13 mouse cellular contexts compared by ENCODE assay signal in the genomic region with DNA sequence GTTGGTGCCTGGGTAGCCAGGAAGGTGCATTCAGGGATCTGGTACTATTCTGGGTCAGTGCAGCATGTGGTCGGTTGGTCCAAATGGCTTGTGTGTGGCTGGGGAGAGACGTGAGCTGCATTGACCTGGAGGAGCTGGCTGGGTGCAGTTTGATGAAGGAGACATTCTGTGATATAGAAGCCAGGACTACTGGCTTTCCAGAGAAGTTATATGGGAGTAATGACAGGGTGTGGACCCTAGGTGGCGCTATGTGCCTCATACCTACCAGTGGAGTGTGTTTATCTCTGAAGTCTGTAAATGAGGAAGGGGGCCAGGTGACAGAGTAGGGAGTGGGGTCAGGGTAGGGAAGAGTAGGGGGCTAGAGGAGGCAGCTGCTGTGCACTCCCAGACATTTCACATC. TPM values are rescaled to one million over a fixed set of nuclear protein-coding genes. Genes with fewer than 3 reads are reported as not detected.
A peak's percentile ranks its signal among the peaks of the same experiment; 100 is the strongest.
DNase-seq lines count a peak whose midpoint lies in the region; ATAC-seq and TF ChIP-seq lines count a peak whose summit lies in the region.
"Had no signal": no experiment of that assay in that cellular context is flagged by ENCODE, and none has a peak within 500 bp of the region (broad histone marks: within the 10 kb centered on the region; RNA-seq: fewer than 3 reads in every experiment).

No protein-coding gene starts in this region.

- TF ChIP-seq POLR2A in heart, adult 2 months (IDR thresholded peaks at IDR 0.05; ENCODE audit: insufficient read depth, low read depth, low read length): no peak
- TF ChIP-seq POLR2A in brain, embryonic 14.5 days (IDR thresholded peaks at IDR 0.05; ENCODE audit: borderline replicate concordance, extremely low read depth, insufficient read depth, insufficient read length, poor library complexity, severe bottlenecking): no peak

- WGBS in heart, adult 2 months: 43% methylated on average over 3 of the region's 3 CpGs
- 36% methylated on average over 3 of the region's 3 CpGs for WGBS in midbrain, postnatal 0 days
- WGBS in midbrain, embryonic 14.5 days: 42% methylated on average over 3 of the region's 3 CpGs
- WGBS in forebrain, embryonic 14.5 days: 36% methylated on average over 3 of the region's 3 CpGs

- intact Hi-C loops in heart, adult 2 months (cut with DNase I): no loop called here
- intact Hi-C loops in heart, postnatal 25 days (cut with DNase I): no loop called here

- no peak for ATAC-seq in midbrain, postnatal 0 days (ENCODE audit: low FRiP score)
- no peak for ATAC-seq in midbrain, embryonic 14.5 days (ENCODE audit: low FRiP score, low TSS enrichment)
- ATAC-seq in forebrain, embryonic 14.5 days: no peak

- TF ChIP-seq EP300 in heart, adult 2 months (IDR thresholded peaks at IDR 0.05; ENCODE audit: insufficient read depth, low read depth, low read length): no peak

- peaks cover 8% of the 10 kb centered on the region for H3K27me3 ChIP-seq in heart, adult 2 months (ENCODE audit: control insufficient read depth, insufficient read depth, low read length)
- no peaks in the 10 kb centered on the region for H3K27me3 ChIP-seq in midbrain, postnatal 0 days (ENCODE audit: insufficient read depth, low read length)
- no peaks in the 10 kb centered on the region for H3K27me3 ChIP-seq in midbrain, embryonic 14.5 days (ENCODE audit: control insufficient read depth, insufficient read depth, low read length)
- no peaks in the 10 kb centered on the region for H3K27me3 ChIP-seq in forebrain, embryonic 14.5 days (replicated peaks; ENCODE audit: control insufficient read depth, insufficient read depth, low read length)
- H3K27me3 ChIP-seq: hindbrain, embryonic 15.5 days had no signal

- no peak overlapping the region for H3K4me2 ChIP-seq in midbrain, postnatal 0 days (ENCODE audit: low read depth, low read length, poor library complexity, severe bottlenecking)
- H3K4me2 ChIP-seq in midbrain, embryonic 14.5 days (ENCODE audit: low read length): no peak overlapping the region
- no peak overlapping the region for H3K4me2 ChIP-seq in forebrain, embryonic 14.5 days (ENCODE audit: low read length)
- H3K4me2 ChIP-seq: hindbrain, embryonic 15.5 days; lung, embryonic 15.5 days had no signal

- H3K79me2 ChIP-seq in heart, adult 2 months (replicated peaks; ENCODE audit: control insufficient read depth, insufficient read depth, low read length): no peaks in the 10 kb centered on the region

- no peak overlapping the region for H3K9ac ChIP-seq in heart, adult 2 months (ENCODE audit: low read depth, low read length)
- H3K9ac ChIP-seq in midbrain, postnatal 0 days (replicated peaks; ENCODE audit: low read length, poor library complexity, severe bottlenecking): no peak overlapping the region
- H3K9ac ChIP-seq in midbrain, embryonic 14.5 days (replicated peaks; ENCODE audit: low read length): no peak overlapping the region
- no peak overlapping the region for H3K9ac ChIP-seq in forebrain, embryonic 14.5 days (ENCODE audit: low read length)
- H3K9ac ChIP-seq: hindbrain, embryonic 15.5 days; lung, embryonic 15.5 days had no signal

- no peaks in the 10 kb centered on the region for H3K4me1 ChIP-seq in heart, adult 2 months (ENCODE audit: control insufficient read depth, insufficient read depth, low read length)
- H3K4me1 ChIP-seq in midbrain, postnatal 0 days (ENCODE audit: insufficient read depth, low read length): no peaks in the 10 kb centered on the region
- H3K4me1 ChIP-seq in midbrain, embryonic 14.5 days (ENCODE audit: control insufficient read depth, insufficient read depth, low read length): no peaks in the 10 kb centered on the region
- no peaks in the 10 kb centered on the region for H3K4me1 ChIP-seq in forebrain, embryonic 14.5 days (ENCODE audit: control insufficient read depth, insufficient read depth, low read length)
- H3K4me1 ChIP-seq: hindbrain, embryonic 15.5 days; lung, embryonic 15.5 days had no signal

- H3K4me3 ChIP-seq in heart, adult 2 months: no peak overlapping the region
- H3K4me3 ChIP-seq in midbrain, postnatal 0 days (ENCODE audit: low read depth, low read length): no peak overlapping the region
- no peak overlapping the region for H3K4me3 ChIP-seq in midbrain, embryonic 14.5 days (replicated peaks; ENCODE audit: low read depth, low read length)
- H3K4me3 ChIP-seq in forebrain, embryonic 14.5 days (ENCODE audit: low read depth, low read length): no peak overlapping the region
- H3K4me3 ChIP-seq: hindbrain, embryonic 15.5 days; lung, embryonic 15.5 days had no signal

- no peaks in the 10 kb centered on the region for H3K36me3 ChIP-seq in heart, adult 2 months (ENCODE audit: control insufficient read depth, insufficient read depth, low read length)
- H3K36me3 ChIP-seq in midbrain, postnatal 0 days (ENCODE audit: insufficient read depth, low read length): 0 out of 2 replicates have a peak, but pooled peaks cover 16% of the 10 kb centered on the region
- no peaks in the 10 kb centered on the region for H3K36me3 ChIP-seq in midbrain, embryonic 14.5 days (ENCODE audit: control insufficient read depth, insufficient read depth, low read length)
- no peaks in the 10 kb centered on the region for H3K36me3 ChIP-seq in forebrain, embryonic 14.5 days (ENCODE audit: control insufficient read depth, insufficient read depth, low read length)
- H3K36me3 ChIP-seq: lung, embryonic 15.5 days had no signal

- DNase-seq in heart, adult 2 months: no peak
- DNase-seq in heart, postnatal 25 days (ENCODE audit: low spot score): no peak
- DNase-seq in midbrain, postnatal 0 days (ENCODE audit: low spot score): no peak
- DNase-seq in midbrain, embryonic 14.5 days: no peak
- DNase-seq in brain, embryonic 14.5 days (ENCODE audit: low read depth): no peak
- DNase-seq in forebrain, embryonic 14.5 days (ENCODE audit: low spot score): no peak
- no peak for DNase-seq in yolk sac, embryonic 10.5 days (ENCODE audit: low spot score)
- DNase-seq: adrenal gland, adult 2 months; embryo, embryonic 11 days; gastrocnemius, postnatal 10 days; kidney, postnatal 36 days had no signal

- no peaks in the 10 kb centered on the region for H3K9me3 ChIP-seq in midbrain, postnatal 0 days (ENCODE audit: low read length)
- no peaks in the 10 kb centered on the region for H3K9me3 ChIP-seq in midbrain, embryonic 14.5 days (ENCODE audit: control insufficient read depth, low read length)
- H3K9me3 ChIP-seq in forebrain, embryonic 14.5 days (replicated peaks; ENCODE audit: control insufficient read depth, low read length): no peaks in the 10 kb centered on the region
- H3K9me3 ChIP-seq: hindbrain, embryonic 15.5 days had no signal

- TF ChIP-seq CTCF in heart, adult 2 months (IDR thresholded peaks at IDR 0.05): peak; percentile 51
- TF ChIP-seq CTCF in midbrain, postnatal 0 days (IDR thresholded peaks at IDR 0.05): peak; percentile 39
- TF ChIP-seq CTCF in brain, embryonic 14.5 days (IDR thresholded peaks at IDR 0.05; ENCODE audit: borderline replicate concordance, extremely low read depth, insufficient read depth, insufficient read length): peak; percentile 32; the same call in 1 of the 2 replicates

- H3K27ac ChIP-seq in heart, adult 2 months: no peak overlapping the region
- H3K27ac ChIP-seq in midbrain, postnatal 0 days (ENCODE audit: low read depth, low read length): no peak overlapping the region
- no peak overlapping the region for H3K27ac ChIP-seq in midbrain, embryonic 14.5 days (replicated peaks; ENCODE audit: low read depth, low read length)
- no peak overlapping the region for H3K27ac ChIP-seq in forebrain, embryonic 14.5 days (ENCODE audit: low read depth, low read length)
- H3K27ac ChIP-seq: hindbrain, embryonic 15.5 days; lung, embryonic 15.5 days had no signal

RNA-seq across cellular contexts. Expression of gene Jph3, which starts 21.1 kb away (rescaled TPM):
- under 1 TPM in 1 of 2 experiments, not detected in 1; 0.11 TPM for total RNA-seq in heart, adult 2 months (2021)
- polyA plus RNA-seq in heart, adult 2 months (2012; rRNA removed): 0.09 and 0.10 TPM in 2 replicates
- not detected for total RNA-seq in heart, postnatal 25 days (2021)
- total RNA-seq in midbrain, postnatal 0 days (2014; rRNA removed): 63.2 and 70.2 TPM in 2 replicates
- 109 and 110 TPM in 2 replicates for polyA plus RNA-seq in midbrain, postnatal 0 days (2015; fragmentation: Nextera tagmentation; extraction: Ambion mirVana)
- polyA plus RNA-seq in midbrain, embryonic 14.5 days (2014; fragmentation: Nextera tagmentation; extraction: Ambion mirVana): 73.5 and 86.4 TPM in 2 replicates
- polyA plus RNA-seq in brain, embryonic 14.5 days (2012; rRNA removed): 28.7 and 57.2 TPM in 2 replicates
- 44.1 and 55.9 TPM in 2 replicates for polyA plus RNA-seq in forebrain, embryonic 14.5 days (2014; fragmentation: Nextera tagmentation; extraction: Ambion mirVana)

Comparison
In these comparisons a context has a peak if more than half of its experiments do, and no peak if none do; other contexts are left out.
1. RNA of gene Jph3, which starts 21.1 kb away (polyA plus RNA-seq): 109 to 110 TPM in midbrain, postnatal 0 days, 73.5 to 86.4 TPM in midbrain, embryonic 14.5 days, 28.7 to 57.2 TPM in brain, embryonic 14.5 days and 44.1 to 55.9 TPM in forebrain, embryonic 14.5 days; 0.09 to 0.10 TPM in heart, adult 2 months; every median in the first group is over 10 times any median in the second.
2. Peak in every context shown above with its lines, with median percentiles within 50 percentile points of each other: CTCF ChIP-seq.